Mouse (Mus musculus) neural tube, embryonic 11.5 days (tissue): ENCODE results near the gene Fbxo47. TPM values are rescaled to one million over a fixed set of nuclear protein-coding genes. Genes with fewer than 3 reads are reported as not detected.

Experiments used
- ATAC-seq: fragments of 200-750 bp; cut with Nextera tagmentation; 2 replicates; pipeline ENCODE4 v1.8.0; 2017; ENCODE audit warnings: moderate number of reproducible peaks, mild to moderate bottlenecking, moderate TSS enrichment, moderate library complexity; ENCODE audit not compliant: insufficient read depth, low FRiP score, low TSS enrichment
- DNase-seq: peaks from one replicate; pipeline ENCODE4 v3.0.0-alpha.2; 2015; ENCODE audit warnings: low spot score
- H3K27ac ChIP-seq: fragments of 300-500 bp; sonication (generic); 2 replicates; pipeline ENCODE4 v1.5.1; 2014; ENCODE audit warnings: low read depth, mild to moderate bottlenecking, low read length
- H3K27me3 ChIP-seq: fragments of 300-500 bp; sonication (generic); 2 replicates; pipeline ENCODE4 v1.6.1; 2014; ENCODE audit warnings: mild to moderate bottlenecking, low read length, mixed read lengths; ENCODE audit not compliant: control insufficient read depth, insufficient read depth
- H3K36me3 ChIP-seq: fragments of 300-500 bp; sonication (generic); 2 replicates; pipeline ENCODE4 v1.6.1; 2014; ENCODE audit warnings: mild to moderate bottlenecking, low read length, moderate library complexity, mixed read lengths; ENCODE audit not compliant: control insufficient read depth, insufficient read depth
- H3K4me1 ChIP-seq: fragments of 300-500 bp; sonication (generic); 2 replicates; pipeline ENCODE4 v1.6.1; 2014; ENCODE audit warnings: low read length, mixed read lengths; ENCODE audit not compliant: control insufficient read depth, insufficient read depth
- H3K4me2 ChIP-seq: fragments of 300-500 bp; sonication (generic); 2 replicates; pipeline ENCODE4 v1.6.1; 2014; ENCODE audit warnings: low read depth, mild to moderate bottlenecking, moderate library complexity
- H3K4me3 ChIP-seq: fragments of 300-500 bp; sonication (generic); 2 replicates; pipeline ENCODE4 v1.5.1; 2014; ENCODE audit warnings: low read depth, low read length
- H3K9ac ChIP-seq: fragments of 300-500 bp; sonication (generic); 2 replicates; pipeline ENCODE4 v1.6.1; 2014; ENCODE audit warnings: mild to moderate bottlenecking, low read length
- H3K9me3 ChIP-seq: fragments of 300-500 bp; sonication (generic); 2 replicates; pipeline ENCODE4 v1.6.1; 2016; ENCODE audit warnings: low read length; ENCODE audit not compliant: control insufficient read depth
- WGBS: fragments of 180-500 bp; shearing (Covaris S2); extraction: QIAGEN DNeasy Blood & Tissue Kit; methylation state at CpG from one replicate; pipeline ENCODE4 v1.1.7; 2014; 5-methylcytosine and 5-hydroxymethylcytosine counted together
- polyA plus RNA-seq: library from polyadenylated mRNA; unstranded; fragments of >200 nt; fragmentation: Nextera tagmentation; extraction: Ambion mirVana; gene quantifications from 2 replicates; pipeline ENCODE4 v1.2.1, GENCODE M21; 2014

Gene Fbxo47
- polyA plus RNA-seq, 1 experiment from 2014 or later, result 0.53 TPM

DNA sequence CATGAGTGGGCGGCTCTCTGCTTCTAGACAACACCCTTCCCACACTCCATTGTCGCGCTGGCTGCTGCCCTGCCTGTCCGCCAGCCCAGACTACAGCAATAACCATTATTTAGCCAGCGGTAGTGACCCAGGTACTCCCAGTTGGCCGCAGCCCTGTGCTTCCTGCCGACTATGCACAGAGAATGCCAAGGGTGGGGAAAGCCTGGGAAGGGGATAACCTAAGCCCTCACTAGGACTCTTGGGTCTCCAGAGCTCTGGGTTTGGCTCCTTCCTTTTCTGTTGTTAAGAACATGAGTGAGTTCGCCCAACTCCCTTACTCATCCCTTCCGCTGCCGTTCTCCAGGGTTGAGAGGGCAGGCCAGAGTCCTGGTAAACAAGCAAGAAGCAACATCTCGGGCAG is 52.0 kb downstream of the Fbxo47 start:
- Histone ChIP-seq H3K36me3 (peaks cover 10% of the 10 kb centered on the region), H3K4me2 (no peak overlapping the region), H3K4me1 (no peaks in the 10 kb centered on the region), H3K4me3 (no peak overlapping the region), H3K27me3 (no peaks in the 10 kb centered on the region), H3K9me3 (no peaks in the 10 kb centered on the region), H3K27ac (no peak overlapping the region), H3K9ac (no peak overlapping the region)
- ATAC-seq (no peak), DNase-seq (no peak)
- WGBS, result 84% methylated on average over 11 of the region's 11 CpGs

DNA sequence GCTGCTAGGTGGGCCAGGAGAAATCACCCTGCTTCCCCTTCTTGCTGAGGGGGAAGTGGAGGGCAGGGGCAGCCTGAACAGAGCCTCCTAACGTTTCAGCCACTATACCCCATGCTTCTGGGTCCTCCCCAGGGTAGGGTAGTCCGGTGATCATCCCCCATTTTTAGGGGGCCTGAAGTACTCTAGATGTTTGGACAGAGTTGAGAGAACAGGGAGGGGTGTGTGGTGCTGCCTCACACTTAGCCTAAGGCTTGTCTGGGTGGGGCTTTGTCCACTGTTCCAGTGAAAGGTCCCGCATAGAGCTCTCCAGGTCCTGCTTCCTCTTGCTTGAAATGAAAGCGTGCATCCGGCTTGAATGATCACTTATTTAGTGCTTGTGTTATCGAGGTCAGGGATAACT is 53.5 kb downstream of the Fbxo47 start:
- Histone ChIP-seq H3K27me3 (no peaks in the 10 kb centered on the region), H3K4me3 (no peak overlapping the region), H3K36me3 (peaks cover 6% of the 10 kb centered on the region), H3K4me1 (no peaks in the 10 kb centered on the region), H3K9me3 (no peaks in the 10 kb centered on the region), H3K4me2 (no peak overlapping the region), H3K27ac (no peak overlapping the region), H3K9ac (no peak overlapping the region)
- 84% methylated on average over 6 of the region's 6 CpGs for WGBS
- DNase-seq (no peak), ATAC-seq (no peak)

DNA sequence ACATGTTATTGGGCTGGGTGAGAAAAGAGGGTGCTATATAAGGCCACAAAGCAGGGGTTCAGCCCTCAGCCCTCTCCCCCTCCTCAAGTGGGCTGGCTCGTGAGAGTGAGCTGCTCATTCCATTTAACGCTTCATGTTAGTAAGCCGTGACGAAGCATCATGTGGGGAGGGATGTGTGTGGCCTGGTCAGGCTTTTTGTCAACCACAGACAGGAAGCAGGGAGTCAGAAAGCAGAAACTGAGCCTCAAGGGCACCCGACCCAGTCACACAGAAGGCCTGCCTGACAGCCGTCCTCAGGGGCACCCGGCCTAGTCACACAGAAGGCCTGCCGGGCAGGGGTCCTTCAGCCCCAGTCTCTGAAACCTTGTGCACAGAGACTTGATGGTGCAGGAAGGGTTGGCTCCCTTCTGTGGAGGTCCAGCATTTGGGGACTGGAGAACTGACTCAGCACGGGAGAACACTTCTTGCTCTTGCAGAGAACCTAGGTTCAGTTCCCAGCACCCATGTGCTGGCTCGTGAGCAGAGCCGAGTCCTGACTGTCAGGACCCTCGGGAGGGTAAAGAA is 54.0 kb downstream of the Fbxo47 start:
- Histone ChIP-seq H3K4me1 (no peaks in the 10 kb centered on the region), H3K4me3 (no peak overlapping the region), H3K4me2 (no peak overlapping the region), H3K9ac (no peak overlapping the region), H3K9me3 (no peaks in the 10 kb centered on the region), H3K36me3 (peaks cover 7% of the 10 kb centered on the region), H3K27me3 (no peaks in the 10 kb centered on the region), H3K27ac (no peak overlapping the region)
- no peak for DNase-seq
- WGBS, result 81% methylated on average over 12 of the region's 12 CpGs
- no peak for ATAC-seq

DNA sequence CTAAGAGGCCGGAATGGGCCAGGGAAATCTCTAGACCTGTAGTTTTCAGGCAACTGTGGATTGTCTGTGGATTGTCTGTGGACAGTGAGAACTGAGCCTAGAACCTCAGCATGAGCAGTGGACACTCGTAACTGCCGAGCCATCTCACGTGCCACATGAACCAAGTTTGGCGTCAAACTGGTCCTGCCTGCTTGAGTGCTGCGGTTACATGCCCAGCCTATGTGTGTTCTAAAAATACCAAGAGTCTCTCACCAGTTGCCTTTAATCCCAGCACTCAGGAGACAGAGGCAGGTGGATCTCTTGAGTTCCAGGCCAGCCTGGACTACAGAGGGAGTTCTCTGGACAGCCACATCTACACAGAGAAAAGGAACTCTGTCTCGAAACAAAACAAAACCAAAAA is 54.6 kb downstream of the Fbxo47 start:
- ATAC-seq, result no peak
- Histone ChIP-seq H3K36me3 (peaks cover 6% of the 10 kb centered on the region), H3K4me2 (no peak overlapping the region), H3K4me3 (no peak overlapping the region), H3K4me1 (no peaks in the 10 kb centered on the region), H3K9me3 (no peaks in the 10 kb centered on the region), H3K27ac (no peak overlapping the region), H3K27me3 (no peaks in the 10 kb centered on the region), H3K9ac (no peak overlapping the region)
- no peak for DNase-seq
- WGBS, result 95% methylated on average over 7 of the region's 7 CpGs

DNA sequence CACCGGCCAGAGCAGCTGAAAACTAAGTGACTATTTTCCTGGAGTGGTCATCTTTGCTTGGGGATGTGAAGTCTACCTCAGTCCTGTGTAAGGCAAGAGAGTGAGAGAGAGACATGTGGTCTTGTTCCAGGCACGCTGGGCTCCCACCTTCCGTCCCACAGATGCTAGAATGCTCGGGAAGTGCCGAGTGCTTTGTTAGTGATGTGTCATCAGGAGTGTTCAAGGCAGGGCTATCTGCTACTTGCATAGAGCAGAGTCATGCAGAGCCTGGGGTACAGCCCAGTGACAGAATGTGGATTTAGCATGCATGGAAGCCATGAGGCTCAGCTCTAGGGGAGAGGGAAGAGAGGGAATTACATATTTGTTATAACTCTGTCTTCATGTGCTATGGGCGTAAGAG is 56.3 kb downstream of the Fbxo47 start:
- H3K9me3 ChIP-seq, result no peaks in the 10 kb centered on the region
- H3K27ac ChIP-seq, result no peak overlapping the region
- H3K9ac ChIP-seq, result no peak overlapping the region
- no peak overlapping the region for H3K4me2 ChIP-seq
- no peaks in the 10 kb centered on the region for H3K27me3 ChIP-seq
- H3K4me3 ChIP-seq, result no peak overlapping the region
- H3K36me3 ChIP-seq, result peaks cover 2% of the 10 kb centered on the region; the same call in 1 of the 2 replicates
- no peak for ATAC-seq
- no peak for DNase-seq
- 81% methylated on average over 6 of the region's 6 CpGs for WGBS
- H3K4me1 ChIP-seq, result no peaks in the 10 kb centered on the region

DNA sequence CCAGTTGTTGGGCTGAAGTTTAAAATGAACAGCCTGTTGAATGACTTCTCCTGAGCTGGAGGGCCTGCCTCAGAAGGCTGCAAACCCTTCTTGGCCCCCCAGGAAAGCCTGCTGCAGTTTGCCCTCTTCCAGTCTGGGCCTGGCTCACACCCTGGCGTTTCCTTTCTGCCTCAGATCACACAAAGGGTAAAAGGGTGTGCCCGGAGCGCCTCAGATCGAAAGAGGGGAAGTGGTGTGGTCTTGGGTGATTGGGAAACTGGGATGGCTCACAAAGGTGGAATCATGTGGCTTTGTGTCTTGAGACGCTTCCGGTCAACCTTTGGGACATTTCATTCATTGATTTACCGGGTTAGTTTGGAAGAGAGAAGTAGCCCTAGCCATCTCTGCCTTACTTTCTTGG is 57.5 kb downstream of the Fbxo47 start:
- peaks cover 2% of the 10 kb centered on the region; the same call in 1 of the 2 replicates for H3K36me3 ChIP-seq
- H3K4me1 ChIP-seq, result no peaks in the 10 kb centered on the region
- H3K4me2 ChIP-seq, result no peak overlapping the region
- DNase-seq, result no peak
- no peaks in the 10 kb centered on the region for H3K27me3 ChIP-seq
- no peak overlapping the region for H3K27ac ChIP-seq
- no peak overlapping the region for H3K4me3 ChIP-seq
- no peak overlapping the region for H3K9ac ChIP-seq
- 75% methylated on average over 7 of the region's 7 CpGs for WGBS
- ATAC-seq, result no peak
- no peaks in the 10 kb centered on the region for H3K9me3 ChIP-seq

DNA sequence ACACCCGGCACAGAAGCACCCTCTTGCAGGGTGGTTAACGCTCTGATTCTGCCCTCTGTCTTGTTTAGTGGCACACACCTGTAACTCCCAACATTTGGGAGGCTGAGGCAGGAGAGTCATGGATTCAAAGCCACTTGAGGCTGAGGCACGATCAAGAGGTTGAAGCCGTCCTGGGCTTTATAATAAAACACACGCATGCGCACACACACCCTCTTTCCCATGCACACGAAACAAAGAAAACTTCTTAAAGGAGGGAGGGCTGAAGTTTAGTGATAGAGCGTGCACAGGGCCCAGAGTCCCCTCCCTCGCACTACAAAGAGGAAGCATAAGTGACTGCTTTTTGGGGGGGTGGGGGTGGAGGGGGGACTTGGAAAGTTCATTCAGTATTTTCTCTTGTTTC is 58.0 kb downstream of the Fbxo47 start:
- Histone ChIP-seq H3K27ac (no peak overlapping the region), H3K4me2 (no peak overlapping the region), H3K4me1 (no peaks in the 10 kb centered on the region), H3K9ac (no peak overlapping the region), H3K27me3 (no peaks in the 10 kb centered on the region), H3K36me3 (peaks cover 2% of the 10 kb centered on the region; the same call in 1 of the 2 replicates), H3K4me3 (no peak overlapping the region), H3K9me3 (no peaks in the 10 kb centered on the region)
- WGBS, result 90% methylated on average over 9 of the region's 9 CpGs
- DNase-seq, result no peak
- ATAC-seq, result no peak

DNA sequence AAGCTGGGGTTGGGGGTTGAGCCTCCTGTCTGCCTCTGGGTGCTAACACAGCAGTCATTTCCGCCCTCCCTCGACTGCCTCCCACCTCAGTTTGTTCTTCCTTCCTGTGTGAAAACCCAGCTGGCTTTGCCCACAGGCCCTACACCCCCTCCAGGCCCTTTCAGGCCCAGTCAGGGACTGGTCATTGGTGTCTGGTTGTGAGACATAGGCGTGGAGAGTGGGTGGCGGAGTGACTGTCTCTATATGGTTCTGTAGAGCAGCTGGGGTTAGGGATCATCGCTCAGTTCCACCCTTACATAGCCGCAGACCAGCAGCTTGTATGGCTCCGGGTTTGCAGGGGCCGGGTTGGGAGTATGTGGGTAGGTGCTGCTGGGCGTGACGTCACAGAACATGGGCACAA is 58.7 kb downstream of the Fbxo47 start:
- Histone ChIP-seq H3K36me3 (peaks cover 2% of the 10 kb centered on the region; the same call in 1 of the 2 replicates), H3K4me2 (no peak overlapping the region), H3K9me3 (no peaks in the 10 kb centered on the region), H3K4me3 (no peak overlapping the region), H3K27me3 (no peaks in the 10 kb centered on the region), H3K27ac (no peak overlapping the region), H3K9ac (no peak overlapping the region), H3K4me1 (no peaks in the 10 kb centered on the region)
- 81% methylated on average over 10 of the region's 10 CpGs for WGBS
- DNase-seq (no peak), ATAC-seq (no peak)

DNA sequence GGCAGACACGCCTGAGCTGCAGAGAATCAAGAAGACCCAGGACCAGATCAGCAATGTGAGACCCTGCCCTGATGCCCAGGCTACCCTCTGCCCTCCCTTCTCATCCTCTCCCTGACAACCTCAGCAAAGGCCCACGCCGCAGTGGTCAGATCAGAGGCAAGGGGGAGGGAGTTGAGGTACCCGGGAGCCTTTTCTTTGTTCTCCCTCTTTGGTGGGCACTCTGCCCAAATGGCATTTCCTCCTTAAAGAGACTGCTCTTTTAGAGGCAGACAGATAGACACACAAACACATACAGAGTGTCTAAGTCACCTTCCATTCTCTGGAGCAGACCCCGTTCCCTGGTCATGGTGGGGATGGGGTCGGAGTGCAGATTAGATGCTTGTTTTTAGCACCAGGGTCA is 59.1 kb downstream of the Fbxo47 start:
- ATAC-seq, result no peak
- WGBS, result 73% methylated on average over 6 of the region's 6 CpGs
- no peak overlapping the region for H3K4me2 ChIP-seq
- peaks cover 2% of the 10 kb centered on the region; the same call in 1 of the 2 replicates for H3K36me3 ChIP-seq
- no peaks in the 10 kb centered on the region for H3K9me3 ChIP-seq
- H3K4me3 ChIP-seq, result no peak overlapping the region
- no peaks in the 10 kb centered on the region for H3K4me1 ChIP-seq
- H3K27ac ChIP-seq, result no peak overlapping the region
- H3K27me3 ChIP-seq, result no peaks in the 10 kb centered on the region
- DNase-seq, result no peak
- no peak overlapping the region for H3K9ac ChIP-seq
